10 mouse cellular contexts compared by ENCODE assay signal in the genomic region with DNA sequence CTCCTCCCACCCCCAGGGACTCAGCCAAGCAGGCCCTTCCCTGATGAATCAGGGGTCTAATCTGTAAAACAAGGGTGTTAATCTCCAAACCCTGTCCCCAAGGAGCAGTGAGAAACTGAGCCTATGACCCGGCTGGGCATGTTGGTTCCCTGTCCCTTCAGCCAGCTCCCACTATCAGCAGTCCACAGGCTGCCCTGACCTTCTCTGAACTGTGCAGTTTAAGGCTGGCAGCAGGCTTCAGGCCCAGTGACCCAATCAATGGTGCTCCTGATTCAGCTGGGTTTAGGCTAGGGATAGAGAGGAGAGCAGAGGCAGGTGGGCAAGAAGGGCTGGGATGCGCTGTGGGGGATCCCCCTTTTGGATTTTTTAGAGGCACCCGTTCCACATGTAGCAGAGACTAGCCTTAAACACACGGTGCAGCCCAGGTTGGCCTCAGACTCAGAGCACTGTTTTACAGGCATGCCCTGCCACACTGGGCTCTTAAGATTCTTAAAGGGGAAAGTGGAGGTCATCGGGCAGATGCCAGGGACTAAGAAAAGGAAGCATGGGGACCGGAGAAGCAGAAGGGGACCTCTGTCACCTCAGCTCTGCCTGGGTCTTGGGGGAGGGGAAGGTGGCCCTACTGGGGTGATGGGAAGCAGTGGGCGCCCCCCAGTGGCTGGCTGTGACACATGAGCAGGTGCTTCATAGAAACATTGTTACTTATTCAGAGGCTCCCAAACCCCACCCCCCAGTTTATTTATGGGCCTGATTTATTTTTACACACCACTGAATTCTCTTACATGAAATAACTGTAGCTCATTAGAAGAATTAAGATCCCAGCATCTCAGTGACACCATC. TPM values are rescaled to one million over a fixed set of nuclear protein-coding genes. Genes with fewer than 3 reads are reported as not detected.
A peak's percentile ranks its signal among the peaks of the same experiment; 100 is the strongest.
DNase-seq lines count a peak whose midpoint lies in the region; ATAC-seq and TF ChIP-seq lines count a peak whose summit lies in the region.
"Had no signal": no experiment of that assay in that cellular context is flagged by ENCODE, and none has a peak within 500 bp of the region (broad histone marks: within the 10 kb centered on the region; RNA-seq: fewer than 3 reads in every experiment).

No protein-coding gene starts in this region.

- H3K36me3 ChIP-seq in G1E (replicated peaks) = no peaks in the 10 kb centered on the region
- H3K36me3 ChIP-seq in midbrain, embryonic 11.5 days (ENCODE audit: control insufficient read depth, insufficient read depth, low read length) = no peaks in the 10 kb centered on the region
- H3K36me3 ChIP-seq in testis, adult 2 months (ENCODE audit: control insufficient read depth, insufficient read depth, low read length) = no peaks in the 10 kb centered on the region

- peak; percentile 86 for DNase-seq in cerebellum, adult 11 months
- peak; percentile 59 for DNase-seq in G1E (ENCODE audit: low spot score)
- peak; percentile 88 to 95 for DNase-seq in cerebellum, postnatal 14 days
- DNase-seq in gastrocnemius, postnatal 25 days = peak; percentile 49
- peak; percentile 85 to 90 for DNase-seq in layer of hippocampus, postnatal 10 days (ENCODE audit: low spot score in 2 of 2)
- DNase-seq in midbrain, embryonic 11.5 days (ENCODE audit: low spot score, missing footprints) = peak; percentile 94

- no peaks in the 10 kb centered on the region for H3K9me3 ChIP-seq in G1E (replicated peaks)
- no peaks in the 10 kb centered on the region for H3K9me3 ChIP-seq in midbrain, embryonic 11.5 days (ENCODE audit: control insufficient read depth, low read length)

- H3K4me2 ChIP-seq in midbrain, embryonic 11.5 days = no peak overlapping the region; the same call in 1 of the 2 replicates

- WGBS in midbrain, embryonic 11.5 days = 8% methylated on average over 7 of the region's 7 CpGs

- H3K27me3 ChIP-seq in G1E (ENCODE audit: insufficient read depth, low read length) = peaks cover 72% of the 10 kb centered on the region
- H3K27me3 ChIP-seq in midbrain, embryonic 11.5 days (ENCODE audit: control insufficient read depth, insufficient read depth, low read length) = peaks cover 15% of the 10 kb centered on the region; the same call in 1 of the 2 replicates
- H3K27me3 ChIP-seq in testis, adult 2 months (ENCODE audit: control insufficient read depth, insufficient read depth, low read length) = no peaks in the 10 kb centered on the region

- H3K27ac ChIP-seq in midbrain, embryonic 11.5 days (ENCODE audit: low read depth, low read length) = peak overlapping the region; percentile 7; the same call in 1 of the 2 replicates
- H3K27ac ChIP-seq in testis, adult 2 months (ENCODE audit: control insufficient read depth, insufficient read depth, low read depth, low read length) = no peak overlapping the region

- ATAC-seq in cerebellum, adult (ENCODE audit: insufficient number of reproducible peaks, low FRiP score, low TSS enrichment) = no peak
- ATAC-seq in G1E (ENCODE audit: extremely low read depth, insufficient number of reproducible peaks, low FRiP score, poor library complexity, severe bottlenecking) = no peak
- peak; percentile 36; the same call in 1 of the 2 replicates for ATAC-seq in midbrain, embryonic 11.5 days (ENCODE audit: low FRiP score)
- ATAC-seq: Patski had no signal

- TF ChIP-seq CTCF in G1E (IDR thresholded peaks at IDR 0.05; ENCODE audit: low read depth, low read length) = peak; percentile 27; the same call in 1 of the 2 replicates
- peak; percentile 57; the same call in 1 of the 2 replicates for TF ChIP-seq CTCF in testis, adult 2 months (IDR thresholded peaks at IDR 0.05; ENCODE audit: control insufficient read depth, insufficient read depth, insufficient replicate concordance, low read depth, low read length)

- no peaks in the 10 kb centered on the region; the same call in 1 of the 2 replicates for H3K4me1 ChIP-seq in G1E (ENCODE audit: insufficient read depth, low read depth, low read length)
- H3K4me1 ChIP-seq in midbrain, embryonic 11.5 days (ENCODE audit: control insufficient read depth, insufficient read depth, low read length) = peaks cover 52% of the 10 kb centered on the region
- peaks cover 3% of the 10 kb centered on the region for H3K4me1 ChIP-seq in testis, adult 2 months (ENCODE audit: control insufficient read depth, insufficient read depth, low read length)

- peak overlapping the region; percentile 27; the same call in 1 of the 2 replicates for H3K9ac ChIP-seq in midbrain, embryonic 11.5 days (ENCODE audit: low read length)

- H3K4me3 ChIP-seq in G1E (ENCODE audit: low read depth, low read length) = no peak overlapping the region
- no peak overlapping the region for H3K4me3 ChIP-seq in midbrain, embryonic 11.5 days (ENCODE audit: low read depth, low read length)
- no peak overlapping the region for H3K4me3 ChIP-seq in testis, adult 2 months (ENCODE audit: control insufficient read depth, low read depth, low read length)

- no peak for TF ChIP-seq POLR2A in testis, adult 2 months (IDR thresholded peaks at IDR 0.05; ENCODE audit: control insufficient read depth, low read depth, low read length)

RNA-seq across cellular contexts. Expression of gene Srcin1, which starts 19.2 kb away (rescaled TPM):
- total RNA-seq in G1E (2014; fragmentation: Nextera tagmentation) (0.15 TPM in 2 replicates), G1E (2017) (0.29 and 0.49 TPM in 2 replicates)
- polyA plus RNA-seq in G1E (2012) = 0.21 and 0.25 TPM in 2 replicates
- total RNA-seq in gastrocnemius, postnatal 25 days (2021) = under 1 TPM; 0.43 to 0.49 TPM
- 100 to 1,000 TPM; 271 to 286 TPM for total RNA-seq in layer of hippocampus, postnatal 10 days (2021)
- 1.7 and 2.2 TPM in 2 replicates for polyA plus RNA-seq in midbrain, embryonic 11.5 days (2014; fragmentation: Nextera tagmentation; extraction: Ambion mirVana)
- polyA plus RNA-seq in testis, adult 2 months (2012; rRNA removed) = 35.5 and 47.1 TPM in 2 replicates

RNA-seq across cellular contexts. Expression of gene 4933428G20Rik, which starts 56.6 kb away (rescaled TPM):
- total RNA-seq in G1E (2014; fragmentation: Nextera tagmentation) (not detected in 2 replicates), G1E (2017) (not detected in 2 replicates)
- not detected in 2 replicates for polyA plus RNA-seq in G1E (2012)
- not detected for total RNA-seq in gastrocnemius, postnatal 25 days (2021)
- under 1 TPM in 1 of 2 experiments, not detected in 1; 0.22 TPM for total RNA-seq in layer of hippocampus, postnatal 10 days (2021)
- polyA plus RNA-seq in midbrain, embryonic 11.5 days (2014; fragmentation: Nextera tagmentation; extraction: Ambion mirVana) = 0.11 TPM in 1 of 2 replicates, not detected in the other
- 24.3 and 28.7 TPM in 2 replicates for polyA plus RNA-seq in testis, adult 2 months (2012; rRNA removed)
- polyA plus RNA-seq: large intestine, adult 2 months had no signal

Comparison
In these comparisons a context has a peak if more than half of its experiments do, and no peak if none do; other contexts are left out.
1. RNA of gene Srcin1, which starts 19.2 kb away (total RNA-seq): 271 to 286 TPM in layer of hippocampus, postnatal 10 days; 0.15 to 0.49 TPM in G1E and 0.43 to 0.49 TPM in gastrocnemius, postnatal 25 days; every median in the first group is over 100 times any median in the second.
2. Peak in every context shown above with its lines, with median percentiles within 50 percentile points of each other: DNase-seq.